Mouse (Mus musculus) MEL (cell line): ENCODE measurements around the gene Rnf126. TPM values are rescaled to one million over a fixed set of nuclear protein-coding genes. Genes with fewer than 3 reads are reported as not detected.

Experiments used
- DNase-seq: peaks from one replicate; pipeline ENCODE4 v3.0.0; 2011; ENCODE audit warnings: low read depth, low spot score
- H3K27ac ChIP-seq: 2 replicates; pipeline ENCODE4 v1.5.1; 2012; ENCODE audit warnings: low read depth, mild to moderate bottlenecking, control low read depth, low read length, moderate library complexity; ENCODE audit not compliant: control insufficient read depth
- H3K27me3 ChIP-seq, 2 experiments: fragments of 150-350 bp in 1 of 2; sonication (generic) in 1 of 2; 2 replicates each; pipeline ENCODE4 v1.6.1; 2012; ENCODE audit warnings: low read length in 2 of 2, mild to moderate bottlenecking in 2 of 2, improper control_type of control experiment in 1 of 2, moderate library complexity in 1 of 2; ENCODE audit not compliant: insufficient read depth in 2 of 2, control insufficient read depth in 1 of 2
- H3K36me3 ChIP-seq, 2 experiments: 2 replicates each; pipeline ENCODE4 v1.6.1; 2012 to 2014; ENCODE audit warnings: low read length in 2 of 2, improper control_type of control experiment in 1 of 2, inconsistent platforms in 1 of 2, mild to moderate bottlenecking in 1 of 2; ENCODE audit not compliant: insufficient read depth in 2 of 2, control insufficient read depth in 1 of 2
- H3K4me1 ChIP-seq, 2 experiments: fragments of 150-350 bp in 1 of 2; sonication (generic) in 1 of 2; 2 replicates each; pipeline ENCODE4 v1.6.1; 2012; ENCODE audit warnings: low read length in 2 of 2, improper control_type of control experiment in 1 of 2, mild to moderate bottlenecking in 1 of 2; ENCODE audit not compliant: insufficient read depth in 2 of 2, control insufficient read depth in 1 of 2
- H3K4me3 ChIP-seq, 2 experiments: fragments of 150-350 bp in 1 of 2; sonication (generic) in 1 of 2; 2 replicates each; pipeline ENCODE4 v1.5.1; 2012; ENCODE audit warnings: low read depth in 2 of 2, low read length in 2 of 2, mild to moderate bottlenecking in 2 of 2, moderate library complexity in 2 of 2, control low read depth in 1 of 2, improper control_type of control experiment in 1 of 2; ENCODE audit not compliant: control insufficient read depth in 1 of 2, insufficient read depth in 1 of 2
- H3K79me2 ChIP-seq: 2 replicates; pipeline ENCODE4 v1.6.1; 2012; ENCODE audit warnings: mild to moderate bottlenecking, low read length, moderate library complexity; ENCODE audit not compliant: control insufficient read depth, poor library complexity, insufficient read depth
- H3K9ac ChIP-seq: 2 replicates; pipeline ENCODE4 v1.6.1; 2012; ENCODE audit warnings: low read depth, mild to moderate bottlenecking, control low read depth, low read length, moderate library complexity; ENCODE audit not compliant: control insufficient read depth, poor library complexity, severe bottlenecking
- H3K9me3 ChIP-seq: fragments of 150-350 bp; sonication (generic); replicated peaks from 2 replicates; pipeline ENCODE4 v1.6.1; 2012; ENCODE audit warnings: mild to moderate bottlenecking, low read length, improper control_type of control experiment, moderate library complexity; ENCODE audit not compliant: insufficient read depth
- CHD2 ChIP-seq: IDR thresholded peaks from 2 replicates; pipeline ENCODE4 v1.6.1; 2011; ENCODE audit warnings: low read length, improper control_type of control experiment
- CTCF ChIP-seq, 3 experiments: IDR thresholded peaks in 2 of 3; conservative IDR thresholded peaks in 1 of 3; 2 replicates each; pipeline ENCODE4 v1.5.1; 2011 to 2012; ENCODE audit warnings: low read length in 3 of 3, low read depth in 2 of 3, mild to moderate bottlenecking in 2 of 3, improper control_type of control experiment in 1 of 3, inconsistent platforms in 1 of 3, mixed read lengths in 1 of 3, moderate library complexity in 1 of 3; ENCODE audit not compliant: control insufficient read depth in 1 of 3, insufficient read depth in 1 of 3, poor library complexity in 1 of 3, severe bottlenecking in 1 of 3
- ETS1 ChIP-seq: IDR thresholded peaks from 2 replicates; pipeline ENCODE4 v1.6.1; 2012; ENCODE audit warnings: low read depth, mild to moderate bottlenecking, inconsistent platforms, low read length, improper control_type of control experiment, moderate library complexity
- GABPA ChIP-seq: IDR thresholded peaks from 2 replicates; pipeline ENCODE4 v1.6.1; 2012; ENCODE audit warnings: low read depth, mild to moderate bottlenecking, inconsistent platforms, low read length, improper control_type of control experiment, moderate library complexity
- MAFK ChIP-seq: IDR thresholded peaks from 2 replicates; pipeline ENCODE4 v1.6.1; 2011; ENCODE audit warnings: low read depth, mild to moderate bottlenecking, low read length, improper control_type of control experiment, borderline replicate concordance
- MAZ ChIP-seq: IDR thresholded peaks from 2 replicates; pipeline ENCODE4 v1.6.1; 2012; ENCODE audit warnings: low read depth, mild to moderate bottlenecking, inconsistent platforms, low read length, improper control_type of control experiment
- MEF2A ChIP-seq: IDR thresholded peaks from 2 replicates; pipeline ENCODE4 v1.6.1; 2014; ENCODE audit warnings: low read depth, mild to moderate bottlenecking, inconsistent platforms, low read length, improper control_type of control experiment; ENCODE audit not compliant: poor library complexity, insufficient replicate concordance, severe bottlenecking; ENCODE audit errors: extremely low read depth
- MXI1 ChIP-seq: IDR thresholded peaks from 2 replicates; pipeline ENCODE4 v1.6.1; 2011; ENCODE audit warnings: mild to moderate bottlenecking, low read depth, low read length, improper control_type of control experiment
- NELFE ChIP-seq: IDR thresholded peaks from 2 replicates; pipeline ENCODE4 v1.6.1; 2011; ENCODE audit warnings: low read depth, low read length, improper control_type of control experiment
- POLR2AphosphoS2 ChIP-seq: IDR thresholded peaks from 2 replicates; pipeline ENCODE4 v1.6.1; 2011; ENCODE audit warnings: low read length, improper control_type of control experiment
- POLR2AphosphoS5 ChIP-seq: IDR thresholded peaks from 2 replicates; pipeline ENCODE4 v1.6.1; 2012; ENCODE audit warnings: low read depth, borderline replicate concordance, mild to moderate bottlenecking, inconsistent platforms, low read length, moderate library complexity, mixed read lengths
- RAD21 ChIP-seq: IDR thresholded peaks from 2 replicates; pipeline ENCODE4 v1.6.1; 2011; ENCODE audit warnings: mild to moderate bottlenecking, low read depth, low read length, improper control_type of control experiment
- SIN3A ChIP-seq: IDR thresholded peaks from 2 replicates; pipeline ENCODE4 v1.6.1; 2012; ENCODE audit warnings: low read length, improper control_type of control experiment, inconsistent platforms
- SMC3 ChIP-seq: IDR thresholded peaks from 2 replicates; pipeline ENCODE4 v1.6.1; 2011; ENCODE audit warnings: low read depth, low read length, improper control_type of control experiment
- TBP ChIP-seq: IDR thresholded peaks from 2 replicates; pipeline ENCODE4 v1.8.0; 2011; ENCODE audit warnings: low read depth, low read length, improper control_type of control experiment
- UBTF ChIP-seq: IDR thresholded peaks from 2 replicates; pipeline ENCODE4 v1.6.1; 2012; ENCODE audit warnings: low read depth, mild to moderate bottlenecking, inconsistent platforms, low read length, improper control_type of control experiment, moderate library complexity, borderline replicate concordance; ENCODE audit not compliant: insufficient read depth
- USF1 ChIP-seq: IDR thresholded peaks from 2 replicates; pipeline ENCODE4 v1.6.1; 2014; ENCODE audit warnings: low read depth, mild to moderate bottlenecking, inconsistent platforms, low read length, improper control_type of control experiment, moderate library complexity
- ZC3H11A ChIP-seq: IDR thresholded peaks from 2 replicates; pipeline ENCODE4 v1.6.1; 2012; ENCODE audit warnings: low read depth, mild to moderate bottlenecking, inconsistent platforms, low read length, improper control_type of control experiment
- ZKSCAN1 ChIP-seq: IDR thresholded peaks from 2 replicates; pipeline ENCODE4 v1.6.1; 2012; ENCODE audit warnings: low read depth, mild to moderate bottlenecking, inconsistent platforms, low read length, improper control_type of control experiment, moderate library complexity
- ZMIZ1 ChIP-seq: IDR thresholded peaks from 2 replicates; pipeline ENCODE4 v1.6.1; 2012; ENCODE audit warnings: low read depth, mild to moderate bottlenecking, inconsistent platforms, low read length, improper control_type of control experiment, moderate library complexity
- ZNF384 ChIP-seq: IDR thresholded peaks from 2 replicates; pipeline ENCODE4 v1.6.1; 2012; ENCODE audit warnings: low read depth, mild to moderate bottlenecking, inconsistent platforms, low read length, improper control_type of control experiment
- polyA plus RNA-seq, 2 experiments: library from polyadenylated mRNA; stranded (reverse) in 1 of 2; unstranded in 1 of 2; fragments of >175 nt in 1 of 2; fragments of >200 nt in 1 of 2; gene quantifications; 2 replicates each; pipeline versions ENCODE4 v1.2.1 to v1.2.4; 2012; ENCODE audit warnings: low replicate concordance in 2 of 2, low read depth in 1 of 2; ENCODE audit not compliant: insufficient read length in 2 of 2, insufficient read depth in 1 of 2, missing spikeins in 1 of 2
- total RNA-seq: library from RNA; depleted of rRNA; stranded (reverse); fragments of 300-350 nt; gene quantifications from 2 replicates; pipeline ENCODE4 v1.2.3, GENCODE M21; 2012

The Rnf126 gene
- total and polyA plus RNA-seq, 3 experiments, result 84.8 to 184 (median 174) TPM

DNA sequence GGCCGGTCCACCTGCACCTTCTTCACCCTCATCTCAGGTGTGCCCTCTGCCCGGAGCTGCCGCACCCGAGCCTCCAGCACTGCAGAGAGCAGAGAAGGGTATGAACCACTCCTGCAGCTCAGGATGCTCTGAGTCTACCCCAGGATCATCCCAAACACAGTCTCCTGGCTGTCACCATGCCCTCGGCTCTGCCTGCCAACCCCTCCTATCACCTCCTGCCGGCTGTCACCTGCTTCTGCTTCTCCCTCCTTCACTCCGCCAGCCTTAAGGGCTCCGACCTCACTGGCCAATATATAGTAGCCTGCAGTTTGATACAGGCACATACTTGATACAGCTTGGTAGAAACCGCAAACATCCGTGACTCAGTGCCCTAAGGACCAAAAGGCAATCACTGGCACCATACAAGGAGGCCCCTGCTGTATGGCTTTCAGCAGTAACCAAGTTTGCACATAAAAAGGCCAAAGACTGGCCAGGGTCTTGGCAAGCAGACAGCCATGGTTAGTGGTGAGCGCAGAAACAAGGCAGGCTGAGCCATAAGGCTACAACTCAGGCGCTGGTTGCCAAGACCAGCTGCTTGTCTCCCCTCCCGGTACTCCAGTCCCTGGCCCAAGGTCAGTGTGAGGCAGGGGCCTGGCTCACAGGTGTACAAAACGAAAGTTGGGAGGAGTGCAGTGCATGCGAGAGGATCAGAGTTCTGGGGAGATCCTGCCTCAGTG lies 22.9 kb downstream of the Rnf126 start:
- no peak for TF ChIP-seq NELFE
- no peak for TF ChIP-seq GABPA
- TF ChIP-seq MXI1, result no peak
- no peak for TF ChIP-seq RAD21
- no peak for TF ChIP-seq ZMIZ1
- no peak for TF ChIP-seq MAFK
- no peak for TF ChIP-seq MEF2A
- no peak for TF ChIP-seq ETS1
- no peak for TF ChIP-seq TBP
- no peak for TF ChIP-seq USF1
- no peak for TF ChIP-seq CTCF (IDR thresholded peaks at IDR 0.05 in 2 of 3, conservative IDR thresholded peaks at IDR 0.05 in 1 of 3; ENCODE audit: control insufficient read depth in 1 of 3, insufficient read depth in 1 of 3, low read depth in 2 of 3, low read length in 3 of 3, poor library complexity in 1 of 3, severe bottlenecking in 1 of 3)
- TF ChIP-seq SIN3A, result no peak
- TF ChIP-seq MAZ, result no peak
- no peak for TF ChIP-seq ZNF384
- Histone ChIP-seq H3K9ac (no peak overlapping the region), H3K4me3 (no peak overlapping the region), H3K4me1 (peaks cover 0 to 10% of the 10 kb centered on the region in 2 experiments; a peak in 2 of 4 replicates), H3K36me3 (peaks cover 0 to 6% of the 10 kb centered on the region in 2 experiments; a peak in 3 of 4 replicates), H3K27me3 (no peaks in the 10 kb centered on the region), H3K79me2 (peaks cover 9% of the 10 kb centered on the region), H3K27ac (no peak overlapping the region), H3K9me3 (no peaks in the 10 kb centered on the region)
- DNase-seq, result no peak

DNA sequence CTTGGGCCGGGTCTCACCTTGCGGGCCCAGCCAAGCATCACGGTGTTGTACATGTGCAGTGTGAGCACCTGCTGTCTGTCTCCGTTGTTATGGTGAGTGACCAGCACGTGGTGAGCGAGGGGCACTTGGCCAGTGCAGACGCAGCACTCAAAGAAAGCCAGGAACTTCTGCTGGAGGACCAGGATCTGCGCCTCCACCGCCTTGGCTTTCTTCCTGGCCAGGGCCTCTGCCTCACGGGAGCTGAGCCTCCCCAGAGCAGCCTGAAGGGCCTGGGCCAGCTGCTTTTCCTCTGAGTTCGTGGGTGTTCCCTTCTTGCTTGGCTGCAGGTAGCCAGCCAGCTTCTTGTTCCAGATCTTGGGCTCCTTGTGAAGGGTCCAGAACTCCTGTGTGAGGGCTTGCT lies 23.6 kb downstream of the Rnf126 start:
- H3K27me3 ChIP-seq, result no peaks in the 10 kb centered on the region
- peaks cover 0 to 6% of the 10 kb centered on the region in 2 experiments; a peak in 3 of 4 replicates for H3K36me3 ChIP-seq
- H3K9ac ChIP-seq, result no peak overlapping the region
- H3K9me3 ChIP-seq, result no peaks in the 10 kb centered on the region
- TF ChIP-seq UBTF (no peak), MEF2A (no peak), SIN3A (no peak), ZMIZ1 (no peak), ZC3H11A (no peak), SMC3 (no peak), CHD2 (no peak), ZNF384 (no peak), CTCF (IDR thresholded peaks at IDR 0.05 in 2 of 3, conservative IDR thresholded peaks at IDR 0.05 in 1 of 3; ENCODE audit: control insufficient read depth in 1 of 3, insufficient read depth in 1 of 3, low read depth in 2 of 3, low read length in 3 of 3, poor library complexity in 1 of 3, severe bottlenecking in 1 of 3) (no peak), NELFE (no peak), ZKSCAN1 (no peak), USF1 (no peak), POLR2AphosphoS2 (no peak), POLR2AphosphoS5 (no peak), MAFK (no peak)
- TF ChIP-seq, all 39 proteins: peak for 0
- Histone ChIP-seq H3K4me1 (peaks cover 0 to 10% of the 10 kb centered on the region in 2 experiments; a peak in 2 of 4 replicates), H3K79me2 (peaks cover 9% of the 10 kb centered on the region), H3K27ac (no peak overlapping the region), H3K4me3 (no peak overlapping the region)
- no peak for DNase-seq
